Mouse (Mus musculus) thymus, adult 2 months (tissue): ENCODE results near the gene Zp1.

Source experiments
- CTCF ChIP-seq: fragments of 200-500 bp; IDR thresholded peaks from 2 replicates; pipeline ENCODE4 v1.5.1; 2012; ENCODE audit warnings: mild to moderate bottlenecking, control low read depth, low read length, moderate library complexity, borderline replicate concordance; ENCODE audit not compliant: control insufficient read depth, poor library complexity, insufficient read depth; ENCODE audit errors: extremely low read depth
- POLR2A ChIP-seq: fragments of 200-500 bp; IDR thresholded peaks from 2 replicates; pipeline ENCODE4 v1.6.1; 2012; ENCODE audit warnings: mild to moderate bottlenecking, low read length, control low read depth, moderate library complexity; ENCODE audit not compliant: control insufficient read depth, poor library complexity, insufficient read depth; ENCODE audit errors: extremely low read depth

GRCm38 (mm10) chr19:10918321-10918991, 2.0 kb downstream of the Zp1 start:
- no peak for TF ChIP-seq POLR2A
- TF ChIP-seq CTCF = no peak
